In the genomic region with DNA sequence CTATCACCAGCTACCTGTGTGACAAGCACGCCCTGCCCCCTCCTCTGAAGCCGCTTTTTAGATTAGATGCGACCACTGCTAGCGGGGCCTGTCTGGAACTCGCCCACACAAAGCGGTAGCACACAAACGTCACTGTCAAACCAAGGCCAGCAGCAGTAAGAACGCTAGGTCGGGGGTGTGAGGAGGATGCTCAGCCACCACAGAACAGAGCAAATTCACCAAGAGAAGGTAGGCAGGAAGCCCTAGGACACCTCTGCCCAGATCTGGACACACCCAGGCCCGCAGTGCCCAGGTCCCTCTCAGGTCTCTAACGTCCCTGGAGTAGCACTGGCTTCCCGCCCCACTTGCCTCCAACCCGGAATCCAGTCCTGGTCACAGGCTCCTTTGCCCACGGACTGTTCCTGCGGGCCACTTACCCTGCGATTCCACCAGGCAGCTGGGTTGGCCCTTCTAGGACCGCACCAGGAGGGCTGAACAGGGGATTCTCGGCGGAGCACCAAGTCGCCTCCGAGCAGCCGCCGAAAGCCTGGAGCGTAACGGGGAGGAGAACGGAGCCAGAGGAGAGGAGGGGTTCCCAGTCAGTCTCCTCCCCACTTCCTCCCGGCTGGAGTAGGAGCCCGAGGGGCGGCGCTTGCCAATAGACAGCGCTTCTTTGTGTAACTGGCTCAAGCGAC, we compare ENCODE assay signal across 8 mouse cellular contexts. TPM values are rescaled to one million over a fixed set of nuclear protein-coding genes. Genes with fewer than 3 reads are reported as not detected.
DNase-seq lines count a peak whose midpoint lies in the region; ATAC-seq and TF ChIP-seq lines count a peak whose summit lies in the region.

No protein-coding gene starts in this region.

- peak overlapping the region; percentile 90 for H3K4me2 ChIP-seq in heart, embryonic 11.5 days
- peak overlapping the region; percentile 79 for H3K4me2 ChIP-seq in kidney, embryonic 15.5 days
- peak overlapping the region; percentile 84 for H3K4me2 ChIP-seq in limb, embryonic 13.5 days (replicated peaks)
- H3K4me2 ChIP-seq in midbrain, embryonic 13.5 days (replicated peaks), result peak overlapping the region; percentile 76
- H3K4me2 ChIP-seq in stomach, postnatal 0 days (replicated peaks; ENCODE audit: low read depth), result peak overlapping the region; percentile 63

- ATAC-seq in erythroid progenitor cell, adult 5-6 weeks (replicated peaks; ENCODE audit: low FRiP score, poor library complexity, severe bottlenecking), result peak; percentile 34; the same call in 1 of the 2 replicates
- ATAC-seq in heart, embryonic 11.5 days (replicated peaks; ENCODE audit: insufficient number of reproducible peaks, low FRiP score, low TSS enrichment), result peak; percentile 82
- ATAC-seq in kidney, embryonic 15.5 days (replicated peaks; ENCODE audit: low FRiP score), result peak; percentile 95
- ATAC-seq in limb, embryonic 13.5 days (ENCODE audit: low FRiP score, low read depth), result peak; percentile 94
- ATAC-seq in midbrain, embryonic 13.5 days, result peak; percentile 93
- peak; percentile 90 for ATAC-seq in stomach, postnatal 0 days (ENCODE audit: low FRiP score, low TSS enrichment)

- peak overlapping the region; percentile 38 for H3K4me3 ChIP-seq in thymus, adult 2 months (ENCODE audit: control insufficient read depth, insufficient read depth, low read length)
- H3K4me3 ChIP-seq in heart, embryonic 11.5 days (ENCODE audit: low read depth, low read length), result peak overlapping the region; percentile 80
- peak overlapping the region; percentile 85 for H3K4me3 ChIP-seq in kidney, embryonic 15.5 days (replicated peaks)
- H3K4me3 ChIP-seq in limb, embryonic 13.5 days, result peak overlapping the region; percentile 80
- peak overlapping the region; percentile 73 for H3K4me3 ChIP-seq in midbrain, embryonic 13.5 days (replicated peaks)
- peak overlapping the region; percentile 74 for H3K4me3 ChIP-seq in stomach, postnatal 0 days (ENCODE audit: low read depth, low read length)

- no peaks in the 10 kb centered on the region for H3K36me3 ChIP-seq in thymus, adult 2 months (ENCODE audit: control insufficient read depth, insufficient read depth, low read length)
- H3K36me3 ChIP-seq in heart, embryonic 11.5 days (ENCODE audit: control insufficient read depth, insufficient read depth, low read length), result peaks cover 1% of the 10 kb centered on the region; the same call in 1 of the 2 replicates
- H3K36me3 ChIP-seq in kidney, embryonic 15.5 days, result peaks cover 9% of the 10 kb centered on the region
- H3K36me3 ChIP-seq in limb, embryonic 13.5 days, result peaks cover 14% of the 10 kb centered on the region
- H3K36me3 ChIP-seq in midbrain, embryonic 13.5 days, result peaks cover 13% of the 10 kb centered on the region
- no peaks in the 10 kb centered on the region for H3K36me3 ChIP-seq in stomach, postnatal 0 days (ENCODE audit: control insufficient read depth, insufficient read depth, low read length)

- H3K4me1 ChIP-seq in thymus, adult 2 months (replicated peaks; ENCODE audit: control insufficient read depth, insufficient read depth, low read length), result no peaks in the 10 kb centered on the region
- no peaks in the 10 kb centered on the region for H3K4me1 ChIP-seq in heart, embryonic 11.5 days (ENCODE audit: control insufficient read depth, insufficient read depth, low read length)
- H3K4me1 ChIP-seq in kidney, embryonic 15.5 days, result peaks cover 8% of the 10 kb centered on the region; the same call in 1 of the 2 replicates
- peaks cover 8% of the 10 kb centered on the region for H3K4me1 ChIP-seq in limb, embryonic 13.5 days
- H3K4me1 ChIP-seq in midbrain, embryonic 13.5 days (replicated peaks), result peaks cover 38% of the 10 kb centered on the region
- no peaks in the 10 kb centered on the region for H3K4me1 ChIP-seq in stomach, postnatal 0 days (replicated peaks; ENCODE audit: control insufficient read depth, insufficient read depth)

- no peak for TF ChIP-seq POLR2A in thymus, adult 2 months (IDR thresholded peaks at IDR 0.05; ENCODE audit: control insufficient read depth, extremely low read depth, insufficient read depth, low read length, poor library complexity)

- no peak for DNase-seq in thymus, adult 2 months
- DNase-seq in thymus, postnatal 36 days, result no peak
- peak; percentile 86 for DNase-seq in stomach, postnatal 0 days (ENCODE audit: low spot score)

- no peak for TF ChIP-seq EP300 in stomach, postnatal 0 days (optimal IDR thresholded peaks at IDR 0.05)

- no peaks in the 10 kb centered on the region for H3K9me3 ChIP-seq in heart, embryonic 11.5 days (replicated peaks; ENCODE audit: control insufficient read depth, low read length)
- no peaks in the 10 kb centered on the region for H3K9me3 ChIP-seq in kidney, embryonic 15.5 days (replicated peaks)
- H3K9me3 ChIP-seq in limb, embryonic 13.5 days, result no peaks in the 10 kb centered on the region
- no peaks in the 10 kb centered on the region for H3K9me3 ChIP-seq in midbrain, embryonic 13.5 days
- no peaks in the 10 kb centered on the region for H3K9me3 ChIP-seq in stomach, postnatal 0 days (ENCODE audit: control insufficient read depth, low read length)

- no peak for TF ChIP-seq CTCF in thymus, adult 2 months (IDR thresholded peaks at IDR 0.05; ENCODE audit: borderline replicate concordance, control insufficient read depth, extremely low read depth, insufficient read depth, low read length, poor library complexity)
- no peak for TF ChIP-seq CTCF in stomach, postnatal 0 days (IDR thresholded peaks at IDR 0.05; ENCODE audit: low read depth)

- no peak overlapping the region for H3K27ac ChIP-seq in thymus, adult 2 months (ENCODE audit: control insufficient read depth, insufficient read depth, low read length)
- H3K27ac ChIP-seq in heart, embryonic 11.5 days (ENCODE audit: low read depth, low read length), result peak overlapping the region; percentile 93
- peak overlapping the region; percentile 99 for H3K27ac ChIP-seq in kidney, embryonic 15.5 days
- H3K27ac ChIP-seq in limb, embryonic 13.5 days, result peak overlapping the region; percentile 95
- H3K27ac ChIP-seq in midbrain, embryonic 13.5 days, result peak overlapping the region; percentile 98
- H3K27ac ChIP-seq in stomach, postnatal 0 days (replicated peaks), result peak overlapping the region; percentile 92

- H3K27me3 ChIP-seq in thymus, adult 2 months (ENCODE audit: control insufficient read depth, insufficient read depth, low read length), result no peaks in the 10 kb centered on the region
- no peaks in the 10 kb centered on the region for H3K27me3 ChIP-seq in heart, embryonic 11.5 days (ENCODE audit: control insufficient read depth, insufficient read depth, low read length)
- no peaks in the 10 kb centered on the region for H3K27me3 ChIP-seq in kidney, embryonic 15.5 days
- H3K27me3 ChIP-seq in limb, embryonic 13.5 days, result no peaks in the 10 kb centered on the region
- H3K27me3 ChIP-seq in midbrain, embryonic 13.5 days, result no peaks in the 10 kb centered on the region
- no peaks in the 10 kb centered on the region for H3K27me3 ChIP-seq in stomach, postnatal 0 days (ENCODE audit: control insufficient read depth, insufficient read depth, low read length)

- WGBS in thymus, adult 2 months, result 4% methylated on average over 32 of the region's 32 CpGs
- under 1% methylated on average over 32 of the region's 32 CpGs for WGBS in heart, embryonic 11.5 days (ENCODE audit: insufficient replicate concordance)
- WGBS in kidney, embryonic 15.5 days, result under 1% methylated on average over 32 of the region's 32 CpGs
- WGBS in limb, embryonic 13.5 days, result 0% methylated on average over 32 of the region's 32 CpGs
- under 1% methylated on average over 32 of the region's 32 CpGs for WGBS in midbrain, embryonic 13.5 days
- under 1% methylated on average over 32 of the region's 32 CpGs for WGBS in stomach, postnatal 0 days

- peak overlapping the region; percentile 84 for H3K9ac ChIP-seq in heart, embryonic 11.5 days (ENCODE audit: low read depth, low read length)
- peak overlapping the region; percentile 91 for H3K9ac ChIP-seq in kidney, embryonic 15.5 days
- H3K9ac ChIP-seq in limb, embryonic 13.5 days, result peak overlapping the region; percentile 87
- H3K9ac ChIP-seq in midbrain, embryonic 13.5 days (replicated peaks), result peak overlapping the region; percentile 94
- H3K9ac ChIP-seq in stomach, postnatal 0 days (ENCODE audit: low read length), result peak overlapping the region; percentile 75

RNA-seq across cellular contexts. Expression of a gene that starts 17.2 kb away (rescaled TPM):
- polyA plus RNA-seq in thymus, adult 2 months (2012; rRNA removed), result 1.9 and 2.5 TPM in 2 replicates
- total RNA-seq in erythroid progenitor cell, adult 5-6 weeks (2015; ENCODE audit: low replicate concordance), result not detected in 2 replicates
- not detected in 2 replicates for total RNA-seq in erythroid progenitor cell, adult 5-6 weeks (2017; ENCODE audit: low replicate concordance)
- 56.2 and 61.3 TPM in 2 replicates for polyA plus RNA-seq in heart, embryonic 11.5 days (2014; fragmentation: Nextera tagmentation; extraction: Ambion mirVana)
- polyA plus RNA-seq in kidney, embryonic 15.5 days (2015; fragmentation: Nextera tagmentation; extraction: Ambion mirVana), result 85.1 and 87.6 TPM in 2 replicates
- polyA plus RNA-seq in limb, embryonic 13.5 days (2015; fragmentation: Nextera tagmentation; extraction: Ambion mirVana), result 88.2 and 93.1 TPM in 2 replicates
- polyA plus RNA-seq in midbrain, embryonic 13.5 days (2015; fragmentation: Nextera tagmentation; extraction: Ambion mirVana), result 246 and 247 TPM in 2 replicates
- 32.9 and 35.6 TPM in 2 replicates for polyA plus RNA-seq in stomach, postnatal 0 days (2015; fragmentation: Nextera tagmentation; extraction: Ambion mirVana)

RNA-seq across cellular contexts. Expression of a gene that starts 46.5 kb away (rescaled TPM):
- polyA plus RNA-seq in thymus, adult 2 months (2012; rRNA removed), result not detected in 2 replicates
- total RNA-seq in erythroid progenitor cell, adult 5-6 weeks (2015; ENCODE audit: low replicate concordance), result not detected in 2 replicates
- not detected in 2 replicates for total RNA-seq in erythroid progenitor cell, adult 5-6 weeks (2017; ENCODE audit: low replicate concordance)
- polyA plus RNA-seq in heart, embryonic 11.5 days (2014; fragmentation: Nextera tagmentation; extraction: Ambion mirVana), result not detected in 2 replicates
- polyA plus RNA-seq in kidney, embryonic 15.5 days (2015; fragmentation: Nextera tagmentation; extraction: Ambion mirVana), result not detected in 2 replicates
- polyA plus RNA-seq in limb, embryonic 13.5 days (2015; fragmentation: Nextera tagmentation; extraction: Ambion mirVana), result not detected in 2 replicates
- not detected in 2 replicates for polyA plus RNA-seq in midbrain, embryonic 13.5 days (2015; fragmentation: Nextera tagmentation; extraction: Ambion mirVana)
- polyA plus RNA-seq in stomach, postnatal 0 days (2015; fragmentation: Nextera tagmentation; extraction: Ambion mirVana), result not detected in 2 replicates

RNA-seq across cellular contexts. Expression of a gene that starts 47.6 kb away (rescaled TPM):
- 7.0 and 7.9 TPM in 2 replicates for polyA plus RNA-seq in thymus, adult 2 months (2012; rRNA removed)
- not detected in 2 replicates for total RNA-seq in erythroid progenitor cell, adult 5-6 weeks (2015; ENCODE audit: low replicate concordance)
- total RNA-seq in erythroid progenitor cell, adult 5-6 weeks (2017; ENCODE audit: low replicate concordance), result not detected in 2 replicates
- polyA plus RNA-seq in heart, embryonic 11.5 days (2014; fragmentation: Nextera tagmentation; extraction: Ambion mirVana), result 1.3 and 1.4 TPM in 2 replicates
- polyA plus RNA-seq in kidney, embryonic 15.5 days (2015; fragmentation: Nextera tagmentation; extraction: Ambion mirVana), result 5.2 and 5.8 TPM in 2 replicates
- polyA plus RNA-seq in limb, embryonic 13.5 days (2015; fragmentation: Nextera tagmentation; extraction: Ambion mirVana), result 5.6 TPM in 2 replicates
- polyA plus RNA-seq in midbrain, embryonic 13.5 days (2015; fragmentation: Nextera tagmentation; extraction: Ambion mirVana), result 1.9 and 2.3 TPM in 2 replicates
- polyA plus RNA-seq in stomach, postnatal 0 days (2015; fragmentation: Nextera tagmentation; extraction: Ambion mirVana), result 10.0 and 11.5 TPM in 2 replicates

Comparison
In these comparisons a context has a peak if more than half of its experiments do, and no peak if none do; other contexts are left out.
1. ATAC-seq: peak in every context shown above with its lines; median percentile 95 in kidney, embryonic 15.5 days; 94 in limb, embryonic 13.5 days; 93 in midbrain, embryonic 13.5 days; 90 in stomach, postnatal 0 days; 82 in heart, embryonic 11.5 days; 34 in erythroid progenitor cell, adult 5-6 weeks.